Mouse (Mus musculus) kidney, adult 18-20 months (tissue): ENCODE data around the gene Abcd3.
A peak's percentile ranks its signal among the peaks of the same experiment; 100 is the strongest.
"Not testable (repeated sequence)": the region's sequence is repeated elsewhere in the genome, so short reads cannot be mapped to it uniquely, and the experiment has no call there.

ENCODE experiments used
- DNase-seq: peaks from one replicate; pipeline ENCODE4 v3.0.0; 2021

Gene Abcd3

DNA sequence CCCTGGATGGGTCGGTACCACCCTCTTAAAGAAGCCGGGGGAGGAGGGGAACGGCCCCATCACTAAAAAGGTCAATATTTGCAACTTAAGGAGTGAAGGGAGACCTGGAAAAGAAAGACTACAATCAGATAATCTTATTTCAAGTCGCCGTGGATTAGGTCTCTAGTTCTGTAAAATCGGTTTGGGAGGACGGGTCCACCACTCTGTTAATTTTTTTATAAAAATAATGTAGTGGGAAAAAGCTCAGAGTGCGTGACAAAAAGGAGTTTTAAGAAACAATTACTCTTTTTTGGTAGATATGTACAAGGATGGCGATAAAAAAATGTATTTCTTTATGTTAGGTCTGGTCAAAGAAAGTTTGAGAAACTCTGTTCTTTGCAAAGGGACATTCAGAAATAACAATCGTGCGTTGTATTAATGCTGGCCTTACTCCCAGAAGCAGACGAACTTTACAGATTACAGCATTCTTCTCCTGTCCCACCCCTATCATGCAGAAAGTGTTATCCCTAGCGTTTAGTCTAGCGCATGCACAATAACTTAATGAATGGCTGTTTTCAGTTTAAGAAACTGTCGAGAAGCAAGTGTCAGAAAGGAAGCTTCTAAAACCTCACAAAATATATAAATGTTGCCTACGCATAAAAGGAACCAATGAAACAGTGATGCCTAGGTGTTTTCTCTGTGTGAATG is 590 bp upstream of the Abcd3 start:
- no peak for DNase-seq

DNA sequence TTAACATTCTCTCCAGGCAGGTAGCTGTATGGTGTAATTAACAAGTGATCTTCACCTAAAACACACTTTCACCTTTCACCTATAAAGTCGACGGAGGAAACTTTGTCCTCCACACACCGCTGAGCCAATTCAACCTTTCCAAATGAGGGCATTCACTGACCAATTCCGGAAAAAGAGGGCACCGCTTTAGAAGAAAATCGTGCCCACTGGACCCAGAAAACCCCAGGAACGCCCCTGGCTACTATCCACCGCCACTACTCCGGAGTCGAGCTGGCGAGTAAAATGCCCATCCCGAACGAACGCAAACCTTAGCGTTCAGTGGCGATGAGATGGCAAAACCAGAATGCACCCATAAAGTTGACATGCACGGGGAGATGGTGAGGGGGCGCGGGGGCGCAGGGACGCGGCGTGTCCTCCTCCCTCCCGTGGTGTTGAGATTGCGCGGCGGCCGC is 663 bp downstream of the Abcd3 start:
- DNase-seq, result peak; percentile 74

DNA sequence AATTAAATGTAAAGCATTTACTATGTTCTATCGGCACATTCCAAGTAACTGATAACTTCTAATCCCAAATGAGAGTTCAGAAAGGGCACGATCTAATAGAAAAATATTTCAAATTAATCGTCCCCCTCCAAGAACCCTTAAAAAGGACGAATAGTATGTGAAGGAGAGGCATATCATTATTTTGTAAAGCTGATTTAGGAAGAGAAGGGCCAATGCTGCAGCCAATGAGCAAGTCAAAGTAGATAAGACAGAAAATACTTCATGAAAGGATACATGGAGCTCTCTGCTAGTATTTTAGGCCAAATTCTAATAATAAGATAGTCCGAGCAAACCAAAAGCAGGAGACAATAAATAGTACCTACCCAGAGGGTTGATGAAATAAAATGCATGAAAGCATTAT is 1.3 kb downstream of the Abcd3 start:
- no peak for DNase-seq

DNA sequence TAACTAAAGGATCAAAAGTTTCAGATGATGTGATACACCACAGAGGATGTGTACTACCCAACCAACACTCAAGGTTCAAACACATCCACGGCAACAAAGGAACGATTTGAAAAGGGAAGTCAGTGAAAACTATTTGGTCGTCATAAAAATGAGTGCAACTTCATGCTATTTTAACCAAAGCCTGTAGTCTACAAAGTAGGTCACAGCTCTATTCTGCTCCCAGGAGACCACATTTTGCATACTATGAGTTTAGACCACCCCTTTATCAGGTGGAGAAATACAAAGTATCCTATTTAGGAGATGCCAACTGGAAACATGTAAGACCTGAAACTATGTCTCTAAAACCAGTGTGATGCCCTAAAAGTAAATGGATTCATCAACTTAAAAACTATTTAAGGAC is 6.9 kb downstream of the Abcd3 start:
- no peak for DNase-seq

DNA sequence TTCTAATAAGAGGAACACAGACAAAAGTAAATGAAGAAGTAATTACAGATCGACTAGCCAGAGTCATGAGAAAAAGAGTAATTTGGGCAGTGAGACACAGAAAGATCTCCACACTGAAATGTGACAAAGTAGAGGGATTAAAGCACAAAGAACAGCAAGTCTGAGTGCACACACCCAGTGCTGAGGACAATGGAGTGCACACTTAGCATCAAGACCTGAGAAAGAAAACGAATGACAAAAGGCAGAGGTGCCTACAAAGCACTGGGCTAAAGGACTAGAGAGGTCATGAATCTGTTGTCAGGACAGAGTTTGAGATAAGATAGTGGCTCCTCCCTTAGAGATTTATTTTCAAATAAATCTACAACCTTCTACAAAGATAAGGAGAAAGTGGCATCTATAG is 20.9 kb downstream of the Abcd3 start:
- DNase-seq, result no peak

DNA sequence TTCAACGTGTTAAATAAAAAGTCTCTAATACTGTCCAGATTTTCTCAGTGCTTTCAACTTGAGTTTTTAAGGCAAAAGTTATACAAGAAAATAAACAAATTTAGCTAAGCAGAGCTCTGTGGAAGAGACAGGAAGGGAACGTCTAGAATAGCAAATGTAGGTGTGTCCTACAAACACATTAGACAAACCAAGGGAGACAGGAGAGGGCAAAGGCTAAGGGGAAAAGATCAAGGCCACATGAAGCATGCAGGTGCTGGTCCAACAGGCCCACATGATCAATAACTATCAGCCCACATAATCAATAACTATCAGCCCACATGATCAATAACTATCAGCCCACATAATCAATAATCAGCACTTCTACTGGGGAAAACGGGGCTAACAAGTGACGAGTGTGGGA is 22.9 kb downstream of the Abcd3 start:
- DNase-seq, result no peak

DNA sequence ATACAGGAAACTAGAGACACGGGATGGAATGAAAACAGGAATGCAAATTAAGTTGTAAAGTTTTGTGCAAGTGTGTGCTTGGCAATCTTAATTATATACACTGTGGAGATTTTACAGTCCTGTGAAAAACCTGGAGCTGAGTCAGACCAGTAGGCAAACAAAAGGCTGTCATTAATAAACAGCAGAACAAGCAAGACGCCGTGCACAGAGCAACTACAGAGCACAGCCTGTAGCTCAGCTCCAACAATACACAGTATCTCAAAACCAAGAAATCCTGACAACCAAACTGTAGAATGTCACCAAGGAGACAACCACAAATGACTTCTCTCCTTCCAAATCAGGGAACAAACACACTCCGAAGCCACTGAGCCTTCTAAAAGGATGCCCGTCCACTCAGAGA is 24.7 kb downstream of the Abcd3 start:
- DNase-seq, result no peak

DNA sequence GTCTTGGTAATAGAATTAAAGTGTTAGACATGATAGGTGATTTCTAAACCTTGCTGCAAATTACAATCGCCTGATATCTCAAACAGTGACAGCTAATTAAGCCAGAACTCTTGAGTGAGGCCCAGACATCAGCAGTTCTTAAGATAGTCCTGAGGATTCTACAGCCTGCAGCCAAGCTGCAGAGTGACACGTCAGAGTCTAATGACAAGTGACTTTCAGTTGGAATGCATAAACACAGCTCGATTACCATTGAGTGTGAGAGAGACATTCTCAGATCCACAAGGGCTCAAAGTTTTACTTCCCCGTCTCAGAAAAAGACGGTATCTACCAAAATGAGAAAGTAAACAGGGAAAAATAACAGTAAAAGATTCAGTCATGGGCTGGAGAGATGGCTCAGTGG is 25.3 kb downstream of the Abcd3 start:
- no peak for DNase-seq

DNA sequence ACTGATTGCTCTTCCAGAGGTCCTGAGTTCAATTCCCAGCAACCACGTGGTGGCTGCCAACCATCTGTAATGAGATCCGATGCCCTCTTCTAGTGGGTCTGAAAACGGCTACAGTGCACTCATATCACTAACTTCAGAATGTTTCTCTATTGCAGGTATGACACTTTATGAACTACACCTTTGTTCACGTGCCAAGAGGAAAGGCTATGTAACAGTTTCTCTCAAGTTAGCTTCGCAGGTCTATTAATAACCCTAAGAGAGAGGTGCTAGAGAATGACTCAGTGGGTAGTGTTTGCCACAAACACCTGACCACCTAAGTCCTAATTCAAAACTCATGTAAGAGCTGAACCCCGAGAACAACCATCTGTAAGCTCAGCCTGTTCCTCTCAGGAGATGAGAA is 32.1 kb downstream of the Abcd3 start:
- no peak for DNase-seq

DNA sequence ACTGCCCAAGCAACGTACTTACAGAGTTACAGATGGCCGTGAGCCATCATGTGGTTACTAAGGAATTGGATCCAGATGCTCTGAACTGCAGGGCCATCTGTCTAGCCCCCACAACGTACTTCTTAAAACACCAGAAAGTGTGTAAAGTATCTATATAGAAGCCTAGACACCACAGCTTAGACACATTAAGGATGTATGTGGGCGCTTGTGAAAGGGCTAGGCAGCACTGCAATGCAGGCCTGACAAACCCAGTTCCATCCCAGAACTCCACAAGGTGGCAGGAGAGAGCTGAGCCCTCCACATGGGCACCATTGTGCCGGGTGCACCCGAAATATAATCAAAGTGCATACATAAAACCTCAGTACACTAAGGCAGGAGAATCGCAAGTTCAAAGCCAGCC is 37.2 kb downstream of the Abcd3 start:
- peak; percentile 58 for DNase-seq

DNA sequence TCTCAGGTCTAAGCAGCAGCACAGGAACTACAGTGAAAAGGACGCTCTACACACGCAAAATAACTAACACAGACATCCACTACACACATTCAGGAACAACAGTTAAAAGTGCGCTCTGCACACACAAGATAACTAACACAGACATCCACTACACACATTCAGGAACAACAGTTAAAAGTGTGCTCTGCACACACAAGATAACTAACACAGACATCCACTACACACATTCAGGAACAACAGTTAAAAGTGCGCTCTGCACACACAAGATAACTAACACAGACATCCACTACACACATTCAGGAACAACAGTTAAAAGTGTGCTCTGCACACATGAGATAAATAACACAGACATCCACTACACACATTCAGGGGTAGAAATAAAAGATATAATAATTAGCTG is 41.8 kb downstream of the Abcd3 start:
- not testable (repeated sequence) for DNase-seq

DNA sequence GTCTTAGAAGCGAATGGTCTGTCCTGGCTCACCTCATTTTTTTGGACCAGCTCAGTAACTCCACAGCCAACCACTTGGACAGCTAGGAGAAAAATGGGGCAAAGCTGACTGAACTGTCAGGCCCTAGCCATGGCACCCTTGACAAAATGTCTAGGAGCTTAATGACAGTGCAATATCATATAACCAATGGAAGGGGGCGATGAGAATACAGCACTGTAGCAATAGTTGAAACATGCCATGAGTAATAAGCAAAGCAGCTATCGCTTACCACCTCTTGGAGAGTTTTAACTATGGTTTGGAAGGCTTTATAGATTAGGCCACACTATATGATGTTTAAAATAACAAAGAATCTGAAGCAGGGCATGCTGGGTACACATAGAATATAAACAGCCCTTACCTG is 46.3 kb downstream of the Abcd3 start:
- DNase-seq, result no peak

DNA sequence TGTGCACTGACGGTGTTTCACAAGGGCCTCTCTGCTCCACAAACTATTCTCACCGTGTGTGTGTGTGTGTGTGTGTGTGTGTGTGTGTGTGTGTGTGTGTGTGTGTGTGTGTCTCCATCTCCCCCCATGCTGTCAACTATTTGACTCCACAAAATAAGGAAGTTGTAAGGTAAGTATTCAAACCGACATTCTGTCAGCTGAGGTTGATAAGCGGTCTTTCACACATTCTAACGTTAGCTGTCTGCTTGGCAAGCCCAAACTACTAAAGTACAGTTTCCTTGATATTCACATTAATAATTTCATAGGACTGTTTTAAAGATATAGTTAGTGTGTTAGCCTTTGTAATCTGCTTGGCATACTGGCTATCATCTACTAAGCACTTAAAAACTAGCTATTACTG is 48.3 kb downstream of the Abcd3 start:
- DNase-seq, result no peak

DNA sequence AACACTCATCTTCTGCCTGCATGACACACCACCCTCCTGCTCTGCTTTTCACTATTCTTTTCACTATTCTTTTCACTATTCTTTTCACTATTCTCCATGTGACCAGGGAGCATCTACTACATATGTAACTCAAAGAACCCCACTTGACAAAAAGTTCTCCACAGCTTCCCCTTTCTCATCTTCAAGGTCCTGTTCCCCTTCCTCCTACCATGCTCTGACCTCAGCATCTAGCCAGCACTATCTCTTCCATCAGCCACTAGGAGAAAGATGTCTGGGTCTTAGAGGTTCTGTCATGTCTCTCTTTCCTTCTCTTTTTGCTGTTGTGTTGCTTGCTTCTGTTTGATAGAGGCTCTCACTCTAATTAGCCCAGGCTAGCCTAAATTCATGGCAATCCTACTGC is 49.1 kb downstream of the Abcd3 start:
- no peak for DNase-seq

DNA sequence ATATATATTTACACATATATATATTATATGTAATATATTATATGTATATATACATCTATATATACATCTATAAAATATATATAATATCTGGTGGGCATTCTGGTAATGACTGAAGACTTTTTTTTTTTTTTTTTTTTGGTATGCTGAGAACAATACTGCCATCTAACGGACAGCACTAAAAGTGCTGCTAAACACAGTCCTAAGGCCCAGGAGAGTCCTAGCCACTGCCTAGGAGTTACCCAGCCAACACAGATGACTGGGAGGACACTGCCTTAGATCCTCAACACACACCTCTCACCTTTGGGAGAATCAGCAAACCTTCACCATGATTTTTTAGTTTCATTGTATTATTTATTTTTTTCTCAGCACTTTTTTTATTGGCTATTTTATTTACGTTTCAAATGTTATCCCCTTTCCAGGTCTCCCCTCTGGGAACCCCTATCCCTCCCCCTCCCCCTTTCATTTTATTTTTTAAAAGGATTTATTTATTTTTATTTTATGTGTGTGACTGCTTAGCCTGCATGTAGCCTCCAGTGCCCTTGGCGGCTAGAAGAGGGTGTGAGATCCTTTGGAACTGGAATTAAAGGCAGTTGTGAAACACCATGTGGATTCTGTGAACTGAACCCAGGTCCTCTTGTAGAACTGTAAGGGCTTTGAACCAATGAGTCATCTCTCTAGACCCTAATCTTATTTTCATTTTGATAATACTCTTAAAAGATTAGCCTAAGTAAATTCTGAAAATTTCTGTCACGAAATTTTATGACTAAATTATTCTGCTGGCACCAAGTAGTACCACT is 52.8 kb downstream of the Abcd3 start:
- no peak for DNase-seq

DNA sequence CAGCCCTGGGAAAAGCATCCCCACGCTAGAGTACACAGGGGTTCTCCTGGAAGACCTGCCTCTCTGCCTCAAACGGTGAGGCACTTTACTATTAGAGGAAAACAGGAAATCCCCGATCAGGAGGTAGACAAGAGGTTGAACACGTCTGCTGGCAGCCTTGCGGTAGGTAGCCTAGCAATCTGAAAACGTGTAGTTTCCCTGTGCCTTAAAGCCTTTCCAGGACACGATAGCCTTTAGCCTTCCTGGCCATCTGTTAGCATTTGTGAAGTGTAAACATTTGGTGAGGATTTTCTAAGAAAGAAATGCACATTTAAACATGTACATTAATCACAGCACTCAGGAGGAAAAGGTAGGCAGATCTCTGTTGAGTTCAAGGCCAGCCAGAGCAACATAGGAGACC is 56.7 kb downstream of the Abcd3 start:
- no peak for DNase-seq

DNA sequence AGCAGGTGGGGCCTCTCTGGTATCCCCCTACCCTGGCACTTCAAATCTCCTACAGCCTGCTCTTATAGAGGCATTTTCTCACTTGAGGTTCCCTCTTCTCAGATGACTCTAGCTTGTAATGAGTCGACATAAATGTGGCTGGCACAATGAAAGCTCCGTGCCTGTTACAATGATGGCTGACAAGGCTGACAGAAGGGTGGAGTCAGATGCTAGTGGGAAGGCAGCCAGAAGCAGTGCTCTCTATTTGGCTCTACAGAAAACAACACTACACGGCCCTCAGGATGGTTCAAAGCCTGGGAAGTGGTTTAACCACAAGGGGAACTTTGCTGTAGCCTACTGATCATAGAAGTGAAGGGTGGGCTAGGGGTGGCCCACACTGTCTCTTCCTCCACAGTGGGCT is 60.0 kb downstream of the Abcd3 start:
- no peak for DNase-seq

DNA sequence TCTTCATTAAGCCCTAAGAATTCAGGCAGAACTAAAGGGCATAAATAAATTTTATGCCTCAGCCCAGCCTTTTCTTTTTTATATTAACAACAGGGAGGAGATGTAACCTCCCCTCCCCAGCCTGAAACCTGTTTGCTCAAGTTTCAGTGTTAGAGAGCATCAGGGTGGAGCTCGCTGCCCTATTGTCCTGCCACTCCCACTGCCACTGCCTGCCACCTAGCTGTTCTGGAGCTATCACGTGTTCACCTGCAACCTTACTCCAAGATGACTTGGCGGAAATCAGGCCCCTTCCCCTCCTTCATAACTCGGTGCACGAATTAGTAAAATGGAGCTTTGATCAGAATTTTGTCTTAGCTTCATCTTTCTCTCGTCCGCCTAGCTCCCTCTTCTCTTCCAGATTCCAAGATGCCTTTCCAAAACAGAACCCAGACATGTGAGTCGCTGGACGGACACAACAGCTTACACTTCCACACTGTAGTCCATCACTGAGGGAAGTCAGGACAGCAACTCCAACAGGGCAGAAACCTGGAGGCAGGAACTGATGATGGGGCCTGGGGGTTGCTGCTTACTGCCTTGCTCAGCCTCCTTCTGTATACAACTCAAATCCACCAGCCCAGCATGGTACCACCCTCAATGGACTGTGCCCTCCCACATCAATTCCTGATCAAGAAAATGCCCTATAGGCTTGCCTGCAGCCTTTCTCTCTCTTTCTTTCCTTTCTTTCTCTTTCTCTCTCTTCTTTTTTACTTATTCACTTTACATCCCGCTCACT is 60.6 kb downstream of the Abcd3 start:
- DNase-seq, result not testable (repeated sequence)

DNA sequence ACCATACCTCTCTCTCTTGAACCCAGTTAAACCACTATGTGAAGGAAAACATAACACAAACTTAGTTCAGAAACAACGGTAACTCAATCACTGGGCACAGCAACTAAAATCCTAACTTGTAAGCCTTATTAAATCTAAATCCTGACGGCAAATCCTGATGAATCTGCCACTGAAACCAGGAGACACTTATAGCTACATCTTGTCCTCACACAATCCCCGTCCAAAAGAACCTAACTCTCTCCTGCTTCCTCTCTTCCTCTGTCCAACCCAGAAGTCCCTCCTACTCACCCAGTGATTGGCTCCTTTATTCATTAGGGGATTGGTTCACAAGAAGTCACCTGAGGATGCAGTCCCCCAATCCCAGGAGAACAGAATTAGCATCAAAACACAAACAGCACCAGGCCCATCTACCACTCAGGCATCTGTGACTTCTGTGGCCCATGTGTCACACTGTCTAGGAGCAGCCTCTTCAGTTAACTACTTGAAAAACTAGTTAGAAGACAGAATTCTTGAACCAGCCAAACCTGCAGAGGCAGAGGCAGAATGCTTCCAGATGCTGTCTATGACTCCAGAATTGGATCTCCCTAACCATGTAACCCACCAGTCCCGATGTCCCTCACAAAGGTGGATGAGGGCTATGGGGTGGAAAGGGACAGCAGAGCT is 73.8 kb downstream of the Abcd3 start:
- not testable (repeated sequence) for DNase-seq

DNA sequence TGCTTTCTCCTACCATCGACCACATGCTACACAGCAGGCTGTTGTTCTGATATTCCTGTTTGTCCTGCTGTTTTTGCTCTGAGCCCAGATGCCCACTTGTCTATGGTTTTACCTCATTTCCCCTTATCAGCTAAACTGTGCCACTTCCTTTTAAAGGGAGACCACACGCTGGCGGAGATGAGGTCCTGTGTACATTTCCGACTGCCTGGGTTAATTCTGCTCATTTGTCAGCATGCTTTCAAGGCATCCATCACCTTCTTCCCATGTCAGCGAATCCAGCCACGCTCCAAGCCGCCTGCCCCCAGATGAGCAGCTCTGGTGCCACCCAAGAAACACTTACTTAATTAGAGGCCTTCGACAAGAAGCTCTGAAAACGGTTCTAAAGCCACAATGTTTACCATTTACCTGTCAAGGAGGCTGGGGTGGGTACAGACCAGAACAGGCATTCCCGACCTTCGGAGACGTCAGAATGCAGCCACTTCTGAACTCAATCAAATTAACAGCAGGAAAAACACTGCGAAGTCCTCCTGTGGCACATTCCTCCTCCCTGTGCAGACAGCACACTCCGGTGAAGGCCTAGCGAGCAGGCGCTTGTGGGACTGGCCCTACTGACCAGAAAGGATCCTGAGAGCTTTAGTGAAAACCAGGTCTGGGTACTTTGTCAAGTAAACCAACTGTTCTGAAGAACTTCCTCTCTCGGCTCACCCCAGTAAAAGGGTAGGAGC is 75.5 kb downstream of the Abcd3 start:
- DNase-seq, result no peak

DNA sequence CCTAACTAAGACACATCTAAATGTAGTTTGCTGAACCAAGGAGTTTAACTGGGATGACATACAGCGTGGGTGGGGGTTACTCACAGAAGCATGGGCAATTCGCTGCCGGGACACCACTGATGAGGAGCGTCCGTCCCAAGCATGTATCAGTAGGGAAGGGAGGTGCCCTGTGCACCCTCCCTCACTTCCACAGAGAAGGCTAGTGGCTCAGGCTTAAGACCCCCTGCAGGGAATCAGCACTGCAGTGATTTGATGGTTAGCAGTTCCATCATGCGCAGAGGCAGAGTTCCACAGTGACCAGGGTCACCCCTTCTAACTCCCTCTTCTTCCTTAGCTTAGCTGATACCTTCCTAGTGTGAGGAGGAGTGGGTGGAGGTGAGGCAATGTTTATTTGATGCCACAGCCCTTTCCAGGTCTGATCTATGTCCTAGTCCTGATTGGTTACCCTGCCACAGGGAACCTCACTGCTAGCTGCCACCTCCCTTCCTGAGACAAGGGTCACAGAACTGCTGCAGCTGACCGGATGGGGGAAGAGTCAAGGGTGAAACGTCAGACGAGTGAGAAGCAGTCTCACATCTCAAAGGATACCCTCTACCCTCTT is 76.3 kb downstream of the Abcd3 start:
- no peak for DNase-seq

DNA sequence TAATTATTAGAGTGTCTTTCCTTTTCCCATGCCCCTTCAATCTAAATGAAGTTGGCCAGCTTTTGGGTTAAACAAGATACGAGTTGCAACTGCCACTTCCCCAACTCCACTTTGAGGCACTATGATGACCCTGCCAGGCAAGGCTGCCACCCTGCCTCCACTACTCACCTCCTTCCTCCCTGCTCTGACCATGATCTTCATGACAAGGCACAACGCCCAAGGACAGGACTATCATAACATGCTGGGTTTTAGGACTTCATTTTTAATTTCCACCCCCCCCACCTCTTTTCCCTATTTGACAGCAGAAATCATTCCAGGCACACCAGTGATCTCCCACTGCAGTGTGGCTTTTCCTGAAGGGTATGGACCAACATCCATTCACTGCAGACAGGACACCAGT is 77.2 kb downstream of the Abcd3 start:
- no peak for DNase-seq
